Mouse (Mus musculus) heart, embryonic 12.5 days (tissue): ENCODE data around the gene 1700001C02Rik. TPM values are rescaled to one million over a fixed set of nuclear protein-coding genes. Genes with fewer than 3 reads are reported as not detected.

Experiments
- ATAC-seq: fragments of 200-750 bp; cut with Nextera tagmentation; 2 replicates; pipeline ENCODE4 v1.8.0; 2017; ENCODE audit warnings: moderate TSS enrichment, moderate library complexity; ENCODE audit not compliant: insufficient number of reproducible peaks, low FRiP score
- H3K27ac ChIP-seq: fragments of 300-500 bp; sonication (generic); 2 replicates; pipeline ENCODE4 v1.5.1; 2016; ENCODE audit warnings: mild to moderate bottlenecking, moderate library complexity; ENCODE audit not compliant: poor library complexity, severe bottlenecking
- H3K27me3 ChIP-seq: fragments of 300-500 bp; sonication (generic); replicated peaks from 2 replicates; pipeline ENCODE4 v1.6.1; 2016; ENCODE audit warnings: mild to moderate bottlenecking, moderate library complexity
- H3K36me3 ChIP-seq: fragments of 300-500 bp; sonication (generic); 2 replicates; pipeline ENCODE4 v1.6.1; 2016; ENCODE audit warnings: mild to moderate bottlenecking, moderate library complexity
- H3K4me1 ChIP-seq: fragments of 300-500 bp; sonication (generic); replicated peaks from 2 replicates; pipeline ENCODE4 v1.6.1; 2016; ENCODE audit warnings: mild to moderate bottlenecking
- H3K4me2 ChIP-seq: fragments of 300-500 bp; sonication (generic); 2 replicates; pipeline ENCODE4 v1.6.1; 2016; ENCODE audit warnings: mild to moderate bottlenecking, moderate library complexity
- H3K4me3 ChIP-seq: fragments of 300-500 bp; sonication (generic); 2 replicates; pipeline ENCODE4 v1.5.1; 2016; ENCODE audit warnings: mild to moderate bottlenecking
- H3K9ac ChIP-seq: fragments of 300-500 bp; sonication (generic); 2 replicates; pipeline ENCODE4 v1.6.1; 2016; ENCODE audit warnings: mild to moderate bottlenecking, moderate library complexity
- H3K9me3 ChIP-seq: fragments of 300-500 bp; sonication (generic); replicated peaks from 2 replicates; pipeline ENCODE4 v1.6.1; 2016; ENCODE audit warnings: mild to moderate bottlenecking, moderate library complexity
- WGBS: fragments of 180-500 bp; shearing (Covaris S2); methylation state at CpG from one replicate; pipeline ENCODE4 v1.1.7; 2016; 5-methylcytosine and 5-hydroxymethylcytosine counted together
- polyA plus RNA-seq: library from polyadenylated mRNA; unstranded; fragments of >200 nt; fragmentation: Nextera tagmentation; extraction: Ambion mirVana; gene quantifications from 2 replicates; pipeline ENCODE4 v1.2.1, GENCODE M21; 2016

Gene 1700001C02Rik
- polyA plus RNA-seq, 1 experiment from 2014 or later: not detected

DNA sequence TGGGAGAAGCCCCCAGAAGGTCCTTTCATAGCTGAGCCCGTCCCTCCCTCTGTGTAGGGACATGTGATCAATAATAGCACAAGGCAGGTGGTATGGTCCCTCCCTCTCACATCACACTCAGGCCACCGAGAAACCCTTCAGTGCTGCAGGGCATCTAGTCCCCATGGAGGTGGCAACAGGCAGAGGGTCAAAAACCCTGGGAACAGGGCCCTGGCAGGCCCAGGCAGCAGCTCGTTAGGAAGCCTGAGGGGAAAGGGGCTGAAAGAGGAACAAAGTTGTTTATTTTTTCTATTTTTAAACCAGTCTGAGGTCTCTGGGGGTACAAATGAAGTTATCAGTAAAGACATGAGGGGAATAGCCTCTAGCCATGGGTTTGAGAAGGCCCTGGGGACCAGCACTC lies 58.4 kb downstream of the 1700001C02Rik start:
- no peak overlapping the region for H3K9ac ChIP-seq
- ATAC-seq: no peak
- no peaks in the 10 kb centered on the region for H3K9me3 ChIP-seq
- H3K27me3 ChIP-seq: peaks cover 7% of the 10 kb centered on the region; the same call in 1 of the 2 replicates
- 54% methylated on average over 3 of the region's 3 CpGs for WGBS
- no peak overlapping the region for H3K27ac ChIP-seq
- no peak overlapping the region for H3K4me2 ChIP-seq
- no peak overlapping the region for H3K4me3 ChIP-seq
- peaks cover 24% of the 10 kb centered on the region for H3K4me1 ChIP-seq
- no peaks in the 10 kb centered on the region for H3K36me3 ChIP-seq

DNA sequence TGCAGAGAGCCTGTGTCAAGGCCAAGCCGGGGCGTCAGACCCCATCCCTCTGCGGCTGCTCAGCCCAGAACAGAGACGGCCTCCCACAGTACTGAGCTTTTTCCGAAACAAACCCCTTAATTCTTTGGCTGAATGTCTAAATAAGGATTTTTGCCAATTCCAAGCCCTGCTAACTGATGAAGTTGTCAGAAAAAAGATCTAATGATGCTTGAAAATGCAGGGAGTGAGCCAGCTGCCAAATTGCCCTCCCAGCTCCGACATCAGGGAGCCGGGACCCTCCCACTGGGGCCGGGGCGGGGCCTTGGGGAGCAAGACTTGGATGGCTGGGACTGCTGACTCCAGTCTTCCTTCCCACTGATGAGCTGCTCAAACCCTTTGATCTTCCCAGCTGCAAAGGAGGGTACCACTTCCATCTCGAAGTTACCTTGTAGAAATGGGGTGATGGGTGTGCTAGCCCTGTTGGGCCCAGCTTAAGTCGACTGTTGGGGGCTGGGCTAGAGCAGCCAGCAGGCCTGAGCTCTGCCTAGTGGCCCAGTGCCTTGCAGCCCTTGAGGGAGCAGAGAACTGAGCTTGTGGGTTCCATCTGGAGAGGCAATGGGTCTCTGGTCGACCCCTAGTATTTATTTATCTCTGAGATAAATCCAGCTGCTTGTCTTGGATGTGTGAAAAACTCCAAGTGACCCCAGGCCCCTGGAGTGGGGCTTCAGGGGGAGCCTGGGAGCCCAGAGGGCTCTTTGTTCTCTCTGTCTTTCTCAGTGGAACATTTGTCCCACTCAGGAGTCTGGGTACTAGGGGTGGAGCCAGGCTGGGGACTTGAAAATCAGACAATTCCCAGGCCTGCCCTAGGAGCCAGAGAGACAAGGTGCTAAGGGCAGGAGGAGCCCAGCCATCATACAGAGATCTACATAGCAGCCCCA lies 60.3 kb downstream of the 1700001C02Rik start:
- no peak for ATAC-seq
- 28% methylated on average over 12 of the region's 12 CpGs for WGBS
- Histone ChIP-seq H3K36me3 (no peaks in the 10 kb centered on the region), H3K9me3 (no peaks in the 10 kb centered on the region), H3K4me3 (no peak overlapping the region), H3K9ac (no peak overlapping the region), H3K27ac (no peak overlapping the region), H3K4me2 (no peak overlapping the region), H3K27me3 (peaks cover 12% of the 10 kb centered on the region; the same call in 1 of the 2 replicates), H3K4me1 (peaks cover 13% of the 10 kb centered on the region)

GRCm38 (mm10) chr5:30527129-30527528 lies 61.3 kb downstream of the 1700001C02Rik start:
- H3K27ac ChIP-seq: no peak overlapping the region

DNA sequence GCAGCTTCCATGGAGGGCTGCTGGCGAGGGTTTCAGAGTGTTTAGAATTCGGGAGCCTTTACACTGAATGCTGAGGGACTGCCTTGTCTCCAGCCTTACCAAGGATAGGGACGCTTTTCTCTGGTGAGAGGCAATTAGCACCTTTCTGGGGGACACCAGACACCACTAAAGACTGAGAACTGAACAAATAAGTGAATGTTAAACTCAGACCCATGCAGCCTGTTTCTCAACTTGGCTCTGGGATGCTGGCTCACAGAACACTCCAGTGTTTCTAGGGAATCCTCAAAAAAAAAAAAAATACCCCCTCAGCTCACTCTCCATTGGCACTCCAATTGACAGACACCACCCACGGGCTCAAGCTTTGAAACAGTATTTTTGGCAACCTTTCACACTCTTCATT lies 63.1 kb downstream of the 1700001C02Rik start:
- 37% methylated on average over 4 of the region's 4 CpGs for WGBS
- Histone ChIP-seq H3K4me1 (peaks cover 16% of the 10 kb centered on the region), H3K9me3 (no peaks in the 10 kb centered on the region)

More at GRCm38 (mm10) chr5:30527129-30527528, 61.3 kb downstream of the 1700001C02Rik start:
- 53% methylated on average over 5 of the region's 5 CpGs for WGBS
- no peak overlapping the region for H3K9ac ChIP-seq
- no peaks in the 10 kb centered on the region for H3K36me3 ChIP-seq
- H3K9me3 ChIP-seq: no peaks in the 10 kb centered on the region
- no peak for ATAC-seq
- no peak overlapping the region for H3K4me3 ChIP-seq
- peaks cover 12% of the 10 kb centered on the region; the same call in 1 of the 2 replicates for H3K27me3 ChIP-seq
- H3K4me1 ChIP-seq: peaks cover 16% of the 10 kb centered on the region
- no peak overlapping the region for H3K4me2 ChIP-seq

More for the DNA sequence above, 63.1 kb downstream of the 1700001C02Rik start:
- peaks cover 12% of the 10 kb centered on the region; the same call in 1 of the 2 replicates for H3K27me3 ChIP-seq
- no peak overlapping the region for H3K4me3 ChIP-seq
- H3K27ac ChIP-seq: no peak overlapping the region
- H3K9ac ChIP-seq: no peak overlapping the region
- no peaks in the 10 kb centered on the region for H3K36me3 ChIP-seq
- no peak for ATAC-seq
- H3K4me2 ChIP-seq: no peak overlapping the region

Other genes with a start within 250 kb of the 1700001C02Rik start
- 20.8 and 21.4 TPM in 2 replicates for gene Selenoi, start 233.5 kb upstream of the 1700001C02Rik start, polyA plus RNA-seq
- 0.18 and 0.19 TPM in 2 replicates for gene Drc1, start 184.7 kb upstream of the 1700001C02Rik start, polyA plus RNA-seq
- 0.14 and 0.15 TPM in 2 replicates for gene Otof, start 4.1 kb upstream of the 1700001C02Rik start, polyA plus RNA-seq
- gene Cib4, start 79.8 kb downstream of the 1700001C02Rik start, polyA plus RNA-seq: not detected in 2 replicates
- 45.1 and 46.2 TPM in 2 replicates for gene Kcnk3, start 122.1 kb downstream of the 1700001C02Rik start, polyA plus RNA-seq
- gene Slc35f6, start 181.9 kb downstream of the 1700001C02Rik start, polyA plus RNA-seq: 21.4 and 24.9 TPM in 2 replicates
- gene Cenpa, start 200.7 kb downstream of the 1700001C02Rik start, polyA plus RNA-seq: 264 and 282 TPM in 2 replicates
- 3.6 and 4.4 TPM in 2 replicates for gene Dpysl5, start 245.5 kb downstream of the 1700001C02Rik start, polyA plus RNA-seq